Mouse (Mus musculus) right cerebral cortex, postnatal 25 days (tissue): ENCODE measurements around the gene Kcnip3.

Experiments used
- DNase-seq: peaks from one replicate; pipeline ENCODE4 v3.0.0; 2022

The Kcnip3 gene

GRCm38 (mm10) chr2:127514380-127515124, 7.3 kb downstream of the Kcnip3 start:
- DNase-seq = no peak

DNA sequence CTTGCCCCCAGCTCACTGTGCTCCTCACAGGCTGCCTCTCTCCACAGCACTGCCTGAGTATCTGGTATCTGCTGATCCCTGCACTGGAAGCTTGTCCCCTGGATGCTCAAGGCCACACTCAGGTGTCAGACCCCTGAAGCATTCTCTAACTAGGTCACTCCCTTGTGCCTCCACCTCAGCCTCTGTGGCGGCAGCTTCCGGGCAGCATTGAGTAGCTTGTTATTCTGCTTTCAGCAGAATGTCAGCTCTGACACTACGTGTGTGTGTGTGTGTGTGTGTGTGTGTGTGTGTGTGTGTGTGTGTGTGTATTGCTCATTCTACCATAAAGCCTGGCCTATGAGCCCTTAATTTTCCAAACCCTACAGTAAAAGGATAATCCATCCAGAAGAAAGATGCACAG, 8.7 kb downstream of the Kcnip3 start:
- no peak for DNase-seq

DNA sequence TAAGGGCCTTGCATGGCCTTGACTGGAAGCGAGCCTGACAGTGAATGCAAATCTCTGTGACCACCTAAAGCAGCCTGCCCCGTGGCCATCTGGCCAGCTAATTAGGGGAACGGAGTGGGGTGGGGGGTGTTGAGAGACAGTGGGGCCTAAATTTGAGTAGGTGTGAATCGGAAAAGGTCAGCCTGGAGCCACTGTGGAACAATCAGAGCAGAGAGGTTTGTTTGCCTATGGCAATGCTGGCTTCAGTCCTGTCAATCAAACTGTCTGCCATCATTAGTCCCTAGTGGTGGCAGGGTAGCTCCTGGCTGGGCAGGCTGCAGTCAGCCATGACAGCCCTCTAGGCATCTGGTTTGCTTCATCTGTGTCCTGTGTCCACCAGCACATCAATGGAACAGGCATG, 10.5 kb downstream of the Kcnip3 start:
- DNase-seq = no peak

DNA sequence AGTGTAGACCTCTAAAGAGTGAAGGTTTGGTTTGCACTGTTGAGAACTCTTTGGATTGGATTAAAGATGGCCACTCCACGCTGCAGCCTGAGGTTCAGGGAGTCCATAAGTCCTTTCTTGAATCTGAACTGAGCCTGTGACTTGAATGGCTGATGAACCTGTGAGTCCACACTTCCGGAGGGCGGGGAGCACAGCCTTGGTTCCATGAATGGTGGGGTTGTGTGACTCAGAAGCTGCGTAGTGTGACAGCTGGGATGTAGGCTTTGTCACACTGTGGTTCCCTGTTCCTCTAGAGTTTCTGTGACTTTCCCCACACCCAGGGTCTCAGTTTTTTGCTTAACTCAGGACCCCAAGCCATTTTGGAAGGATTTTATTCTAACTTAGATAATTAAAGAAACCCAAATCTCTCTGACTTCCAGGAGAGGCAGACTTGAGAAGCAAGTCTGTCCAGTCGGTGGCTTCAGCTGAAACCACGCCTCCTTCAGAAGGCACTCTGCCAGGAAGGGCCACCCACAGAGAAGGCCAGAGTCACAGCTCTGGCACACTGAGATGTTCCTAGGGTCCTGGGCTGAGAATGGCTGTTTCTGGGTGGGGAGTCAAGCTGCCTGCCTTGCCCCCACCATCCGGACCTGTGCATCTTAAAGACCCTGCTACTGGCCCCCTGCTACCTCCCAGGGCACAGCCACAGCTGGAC, 13.8 kb downstream of the Kcnip3 start:
- no peak for DNase-seq

DNA sequence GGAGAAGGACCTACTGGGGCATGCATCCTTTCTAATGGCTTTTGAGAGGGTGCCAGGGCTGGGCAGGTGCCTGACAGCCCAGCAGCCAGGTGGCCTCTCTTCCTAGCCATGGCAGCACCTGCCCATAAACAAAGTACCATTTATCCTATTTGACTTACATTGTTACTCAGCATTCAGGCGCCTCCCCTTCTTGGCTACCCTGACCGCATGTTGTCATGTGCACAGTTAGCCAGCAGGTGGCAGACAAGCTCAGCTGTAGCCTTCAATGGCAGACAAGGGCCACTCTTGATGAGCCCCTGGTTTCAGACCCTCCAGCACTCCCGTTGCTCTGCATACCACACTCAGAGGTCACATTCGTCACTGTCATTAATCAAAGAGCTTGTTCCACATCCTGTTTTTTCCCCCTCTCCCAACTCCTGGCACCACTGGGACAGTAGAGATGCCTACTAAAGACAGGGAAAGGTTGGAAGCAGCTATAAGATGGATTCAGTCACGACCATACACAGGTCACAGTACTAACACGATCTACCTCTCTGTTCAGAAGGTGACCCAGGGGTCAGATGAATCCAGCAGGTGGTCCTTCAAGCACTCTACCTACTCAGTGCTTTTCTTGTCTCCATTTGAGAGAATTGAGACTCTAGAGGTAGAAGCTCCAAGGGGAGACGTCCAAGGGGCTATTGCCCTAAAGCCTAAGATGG, 14.7 kb downstream of the Kcnip3 start:
- peak; percentile 81 for DNase-seq

DNA sequence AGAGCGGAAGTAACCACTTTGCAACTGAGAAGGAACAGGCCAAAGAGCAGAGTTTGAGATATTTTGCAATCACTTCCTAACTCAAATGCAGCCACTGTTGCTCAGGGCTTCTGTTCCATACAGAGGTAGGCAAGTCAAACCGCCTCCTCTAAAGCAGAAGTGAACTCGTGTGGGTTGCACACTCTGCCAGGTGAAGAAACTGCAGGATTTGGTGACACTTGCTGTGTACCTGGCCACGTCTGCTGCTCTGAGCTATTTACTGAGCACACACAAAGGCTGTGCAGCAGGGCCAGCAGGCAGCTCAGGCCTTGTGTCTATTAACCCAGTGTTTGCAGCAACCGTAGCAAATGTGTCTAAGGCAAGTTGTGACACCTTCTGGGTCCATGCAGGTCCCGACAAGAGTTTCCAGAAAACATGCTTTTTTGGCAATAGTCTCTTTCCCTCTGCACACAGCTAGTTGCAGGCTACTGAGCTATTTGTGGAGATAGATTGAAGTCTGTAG, 15.7 kb downstream of the Kcnip3 start:
- no peak for DNase-seq

GRCm38 (mm10) chr2:127505196-127505595, 16.7 kb downstream of the Kcnip3 start:
- no peak for DNase-seq

- no peak for DNase-seq
Observed at GRCm38 (mm10) chr2:127503751-127504549, 17.9 kb downstream of the Kcnip3 start.

DNA sequence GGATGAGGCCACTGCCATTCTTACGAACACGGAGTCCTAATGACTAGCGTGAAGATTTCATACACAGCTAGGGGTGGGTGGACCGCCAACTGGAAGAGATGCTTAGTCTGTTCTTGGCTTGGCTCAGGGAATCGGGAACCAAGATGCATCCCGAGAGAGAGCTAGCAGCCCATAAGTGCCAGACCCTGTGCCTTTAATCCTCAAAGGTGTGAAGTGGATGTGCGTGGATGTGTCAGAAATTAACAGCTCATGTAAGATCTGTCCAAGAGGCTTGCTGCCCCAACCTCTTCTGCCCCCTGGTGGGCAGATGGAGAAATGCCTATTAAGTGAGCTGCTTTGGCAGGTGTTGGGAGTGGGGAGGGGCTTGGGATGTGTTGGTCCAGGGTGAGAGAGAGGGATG, 20.8 kb downstream of the Kcnip3 start:
- DNase-seq = no peak

- peak; percentile 59 for DNase-seq
Observed at GRCm38 (mm10) chr2:127498750-127499149, 23.1 kb downstream of the Kcnip3 start.

GRCm38 (mm10) chr2:127496321-127496720, 25.6 kb downstream of the Kcnip3 start:
- no peak for DNase-seq

DNA sequence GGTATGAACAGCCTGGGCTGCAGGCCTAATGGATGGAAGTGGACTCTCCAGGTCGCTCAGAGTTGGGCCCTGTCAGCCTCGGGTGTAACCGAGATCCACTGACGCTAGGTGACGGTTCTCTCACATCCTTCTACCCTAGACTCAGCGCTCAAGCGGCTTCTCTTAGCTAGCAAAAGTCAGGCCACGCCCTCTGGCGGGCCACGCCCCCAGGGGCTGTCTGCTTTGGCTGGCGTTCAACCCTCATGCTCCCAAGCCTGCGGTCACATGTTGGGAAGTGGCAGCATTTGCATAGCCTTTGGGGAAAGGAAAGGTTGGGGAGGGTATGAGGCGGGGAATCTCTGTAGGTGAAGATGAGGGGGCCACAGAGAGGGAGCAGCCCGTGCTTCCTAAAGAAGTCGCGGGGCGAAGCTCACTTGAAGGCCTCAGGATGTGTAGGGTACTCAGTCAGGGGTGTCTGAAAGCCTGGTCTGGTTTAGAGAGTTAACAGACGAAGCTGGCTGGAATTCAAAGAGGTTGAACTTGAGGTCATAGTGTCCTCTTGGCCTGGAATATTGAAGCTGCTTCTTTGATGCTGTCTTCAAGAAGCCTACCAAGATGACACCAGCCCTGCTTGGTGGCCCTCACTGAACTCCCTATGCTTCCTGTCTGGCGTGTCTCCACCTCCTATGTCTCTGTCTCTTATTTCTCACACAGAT, 37.3 kb downstream of the Kcnip3 start:
- DNase-seq = no peak

GRCm38 (mm10) chr2:127483001-127483400, 38.9 kb downstream of the Kcnip3 start:
- peak; percentile 24 for DNase-seq

DNA sequence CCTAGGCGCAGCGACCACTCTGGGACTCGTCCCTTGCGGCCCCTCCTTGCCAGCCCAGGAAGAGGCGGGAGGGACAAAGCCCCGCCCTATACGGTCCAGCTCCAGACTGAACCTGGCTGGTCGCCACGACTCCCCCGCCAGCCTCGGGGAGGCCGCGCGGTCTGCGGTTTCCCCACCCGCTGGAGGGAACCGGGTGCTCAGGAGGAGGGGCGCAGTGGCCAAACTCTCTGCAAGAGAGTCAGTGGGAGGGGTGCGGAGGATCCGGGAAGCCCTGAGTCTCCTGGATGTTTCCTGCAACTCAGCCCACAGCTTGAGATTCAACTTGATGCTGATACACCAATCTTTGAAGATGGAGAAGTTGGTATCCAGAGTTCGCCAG, 39.4 kb downstream of the Kcnip3 start:
- DNase-seq = peak; percentile 43

DNA sequence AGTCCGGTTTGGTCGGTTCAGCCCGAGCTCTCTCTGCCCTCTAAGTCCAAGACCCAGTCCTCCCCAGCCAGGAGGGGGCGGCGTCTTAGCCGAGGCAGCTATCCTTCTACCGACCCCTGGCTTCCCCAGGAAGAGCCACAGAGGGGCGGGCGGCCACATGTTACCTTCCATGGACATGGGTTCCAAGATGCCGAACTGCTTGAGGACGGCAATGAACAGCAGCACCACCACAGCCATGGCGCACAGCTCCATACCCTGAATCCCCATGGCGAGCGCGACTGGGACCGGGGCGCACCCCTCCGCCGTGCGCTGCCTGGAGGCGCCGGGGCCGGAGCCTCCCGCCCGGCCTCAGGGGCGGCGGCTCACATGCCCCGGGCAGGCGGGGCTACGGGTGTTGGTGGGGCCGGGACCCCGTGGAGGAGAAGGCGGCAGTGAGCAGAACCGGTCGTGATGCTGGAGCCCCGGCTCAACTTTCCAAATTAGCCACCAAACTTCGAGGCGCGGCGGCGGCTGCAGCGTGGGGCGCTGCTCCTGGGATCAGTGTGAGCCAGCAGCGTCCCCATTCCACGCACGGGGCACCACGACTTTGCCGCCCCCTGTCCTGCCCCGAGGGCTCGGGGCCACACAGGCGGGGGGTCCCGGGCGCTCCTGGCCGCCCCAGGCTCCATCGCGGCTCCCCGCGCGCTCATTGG, 39.9 kb downstream of the Kcnip3 start:
- no peak for DNase-seq

DNA sequence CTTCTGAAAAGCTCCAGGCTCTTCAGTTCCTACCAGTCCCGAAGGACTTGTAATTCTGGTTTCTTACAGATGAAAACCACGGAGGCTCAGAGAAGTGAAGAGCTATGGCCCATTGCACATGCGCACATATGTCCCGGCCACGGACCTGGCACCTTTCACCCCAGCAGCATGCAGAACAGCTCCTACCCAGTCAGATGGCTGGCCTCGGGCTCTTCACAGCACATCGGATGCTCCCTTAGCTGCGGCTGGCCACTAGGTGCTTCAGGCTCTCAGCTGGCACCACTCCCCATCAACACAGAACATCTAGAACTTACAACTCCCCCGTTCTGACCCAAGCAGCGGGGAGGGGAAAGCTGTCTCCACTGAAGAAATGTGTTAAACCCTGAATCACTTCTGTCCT, 42.1 kb downstream of the Kcnip3 start:
- DNase-seq = no peak

DNA sequence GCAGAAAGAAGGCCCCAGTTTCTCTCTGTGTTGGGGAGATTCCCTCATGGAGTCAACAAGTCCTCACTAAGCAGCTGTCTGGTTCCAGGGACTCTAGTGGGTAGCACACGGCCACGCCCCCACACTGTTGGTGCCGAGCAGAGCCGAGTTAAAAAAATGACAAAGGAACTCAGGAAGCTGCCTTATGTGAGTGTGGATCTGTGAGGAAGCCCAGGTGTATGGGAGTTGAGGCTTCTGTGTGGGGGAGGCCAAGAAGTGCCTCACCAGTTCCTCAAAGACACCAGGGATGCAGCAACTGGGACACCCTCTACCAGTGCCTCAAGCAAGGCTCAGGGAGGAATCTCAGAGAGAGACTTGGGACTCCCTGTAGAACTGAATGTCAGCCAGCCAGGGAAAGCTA, 42.7 kb downstream of the Kcnip3 start:
- DNase-seq = peak; percentile 33

DNA sequence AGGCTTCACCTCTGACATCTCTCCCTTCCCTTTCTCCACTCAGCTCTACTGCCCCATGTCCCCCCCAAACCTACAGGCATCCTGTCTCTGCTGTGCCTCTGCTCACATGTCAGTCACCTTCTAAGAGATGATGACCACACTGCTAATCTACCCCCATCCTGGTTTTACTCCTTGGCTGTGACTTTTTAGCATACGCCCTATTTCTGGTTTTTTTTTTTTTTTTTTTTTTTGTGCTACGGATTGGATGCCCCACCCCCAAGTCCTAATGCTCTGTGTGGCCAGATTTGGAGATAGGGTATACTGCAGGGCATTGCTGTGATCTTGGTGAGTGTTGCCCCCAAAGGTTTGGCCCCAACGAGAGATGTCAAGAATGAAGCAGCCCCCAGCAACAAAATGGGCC, 49.6 kb downstream of the Kcnip3 start:
- no peak for DNase-seq

GRCm38 (mm10) chr2:127471281-127471680, 50.6 kb downstream of the Kcnip3 start:
- no peak for DNase-seq

- no peak for DNase-seq
Observed at GRCm38 (mm10) chr2:127470661-127471060, 51.2 kb downstream of the Kcnip3 start.

GRCm38 (mm10) chr2:127470183-127470582, 51.7 kb downstream of the Kcnip3 start:
- DNase-seq = no peak

DNA sequence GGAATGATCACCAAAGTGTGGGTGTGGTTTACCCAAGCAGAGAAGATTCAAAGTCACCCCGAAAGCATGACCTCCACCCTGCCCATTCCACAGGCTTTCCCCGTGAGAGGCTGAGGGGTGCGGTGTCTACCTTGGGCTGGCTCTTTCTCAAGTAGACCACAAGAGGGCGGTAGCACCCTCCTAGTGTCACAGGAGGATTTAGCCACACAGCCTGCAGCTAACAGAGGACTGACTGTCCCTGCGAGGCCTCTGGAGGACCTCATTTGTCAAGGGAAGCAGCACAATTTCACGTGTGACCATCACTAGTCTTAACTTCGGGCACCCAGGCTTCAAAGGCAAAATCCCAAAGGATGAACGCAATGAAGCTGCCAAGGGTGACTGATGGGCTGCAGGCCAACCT, 59.6 kb downstream of the Kcnip3 start:
- DNase-seq = peak; percentile 53
